Mouse (Mus musculus) erythroblast, embryonic 14.5 days (primary cell): ENCODE results near the gene Cgref1. TPM values are rescaled to one million over a fixed set of nuclear protein-coding genes. Genes with fewer than 3 reads are reported as not detected.
A peak's percentile ranks its signal among the peaks of the same experiment; 100 is the strongest.

Source experiments
- H3K27me3 ChIP-seq: 2 replicates; pipeline ENCODE4 v1.6.1; 2012; ENCODE audit warnings: inconsistent platforms; ENCODE audit not compliant: control insufficient read depth
- H3K36me3 ChIP-seq: 2 replicates; pipeline ENCODE4 v1.6.1; 2012; ENCODE audit warnings: mild to moderate bottlenecking, inconsistent platforms; ENCODE audit not compliant: control insufficient read depth
- H3K4me1 ChIP-seq: 2 replicates; pipeline ENCODE4 v1.6.1; 2012; ENCODE audit warnings: inconsistent platforms; ENCODE audit not compliant: control insufficient read depth
- H3K4me3 ChIP-seq: replicated peaks from 2 replicates; pipeline ENCODE3; 2012; ENCODE audit warnings: moderate library complexity, mild to moderate bottlenecking, inconsistent platforms
- H3K9me3 ChIP-seq: 2 replicates; pipeline ENCODE4 v1.6.1; 2012; ENCODE audit warnings: low read length, inconsistent platforms, mixed read lengths; ENCODE audit not compliant: control insufficient read depth
- GATA1 ChIP-seq: IDR thresholded peaks from 2 replicates; pipeline ENCODE4 v1.6.1; 2012; ENCODE audit warnings: low read length, inconsistent platforms, mixed read lengths
- TAL1 ChIP-seq: IDR thresholded peaks from 3 replicates; pipeline ENCODE4 v1.6.1; 2012; ENCODE audit warnings: low read length, inconsistent platforms, mixed read lengths
- polyA plus RNA-seq: library from polyadenylated mRNA; stranded (reverse); fragments of >175 nt; gene quantifications from 2 replicates; pipeline ENCODE4 v1.2.3, GENCODE M21; 2012

Gene Cgref1
- polyA plus RNA-seq, 1 experiment = not detected

DNA sequence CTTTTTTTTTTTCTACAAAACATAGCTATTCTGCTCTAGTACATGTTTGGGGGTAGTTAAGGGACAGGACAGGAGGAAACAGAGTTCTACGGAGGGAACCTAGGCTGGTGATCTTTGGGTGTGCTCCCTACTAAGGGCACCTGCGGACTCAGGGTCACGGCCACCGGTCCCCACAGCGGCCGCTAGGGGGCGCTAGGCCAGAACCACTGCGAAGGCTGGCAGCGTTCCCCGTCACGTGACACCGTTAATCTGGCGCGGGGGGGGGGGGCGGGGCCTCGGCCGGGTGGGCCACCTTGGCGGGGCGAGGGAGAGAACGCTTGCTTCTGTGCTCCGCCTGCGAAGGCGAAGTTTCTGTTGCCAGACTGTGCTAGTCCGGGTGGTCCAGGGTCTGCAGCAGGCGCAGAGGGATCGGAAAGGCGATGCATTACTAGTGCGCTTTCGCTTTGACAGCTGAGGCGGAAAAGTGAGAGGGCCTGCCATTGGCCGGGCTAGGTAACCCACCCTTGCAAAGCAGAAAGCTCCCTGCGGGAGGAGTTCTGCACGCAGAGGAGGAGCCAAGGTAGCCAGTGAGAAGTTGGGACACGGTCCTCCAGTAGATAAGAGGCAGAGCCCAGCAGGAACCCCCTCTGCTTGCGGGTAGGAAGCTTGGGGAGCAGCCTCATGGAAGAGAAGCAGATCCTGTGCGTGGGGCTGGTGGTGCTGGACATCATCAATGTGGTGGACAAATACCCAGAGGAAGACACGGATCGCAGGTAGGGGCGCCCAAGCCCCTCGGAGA lies 23.9 kb downstream of the Cgref1 start, which contains the start of gene Khk:
Gene Khk, plus strand, starts transcription at position 176 of the 778 bp plus-strand sequence.
- H3K4me1 ChIP-seq = peaks cover 44% of the 10 kb centered on the region
- peak within 1 kb of the TSS; percentile 67 for H3K4me3 ChIP-seq
- peaks cover 36% of the 10 kb centered on the region for H3K36me3 ChIP-seq
- no peaks in the 10 kb centered on the region for H3K9me3 ChIP-seq
- no peak for TF ChIP-seq TAL1
- TF ChIP-seq GATA1 = peak; percentile 35; the same call in 1 of the 2 replicates
- H3K27me3 ChIP-seq = no peaks in the 10 kb centered on the region

GRCm38 (mm10) chr5:30920621-30921020 lies 24.8 kb downstream of the Cgref1 start:
- Histone ChIP-seq H3K9me3 (no peaks in the 10 kb centered on the region), H3K4me1 (peaks cover 52% of the 10 kb centered on the region), H3K36me3 (peaks cover 36% of the 10 kb centered on the region), H3K4me3 (peak overlapping the region; percentile 67), H3K27me3 (no peaks in the 10 kb centered on the region)
- TF ChIP-seq GATA1 (no peak), TAL1 (no peak)

DNA sequence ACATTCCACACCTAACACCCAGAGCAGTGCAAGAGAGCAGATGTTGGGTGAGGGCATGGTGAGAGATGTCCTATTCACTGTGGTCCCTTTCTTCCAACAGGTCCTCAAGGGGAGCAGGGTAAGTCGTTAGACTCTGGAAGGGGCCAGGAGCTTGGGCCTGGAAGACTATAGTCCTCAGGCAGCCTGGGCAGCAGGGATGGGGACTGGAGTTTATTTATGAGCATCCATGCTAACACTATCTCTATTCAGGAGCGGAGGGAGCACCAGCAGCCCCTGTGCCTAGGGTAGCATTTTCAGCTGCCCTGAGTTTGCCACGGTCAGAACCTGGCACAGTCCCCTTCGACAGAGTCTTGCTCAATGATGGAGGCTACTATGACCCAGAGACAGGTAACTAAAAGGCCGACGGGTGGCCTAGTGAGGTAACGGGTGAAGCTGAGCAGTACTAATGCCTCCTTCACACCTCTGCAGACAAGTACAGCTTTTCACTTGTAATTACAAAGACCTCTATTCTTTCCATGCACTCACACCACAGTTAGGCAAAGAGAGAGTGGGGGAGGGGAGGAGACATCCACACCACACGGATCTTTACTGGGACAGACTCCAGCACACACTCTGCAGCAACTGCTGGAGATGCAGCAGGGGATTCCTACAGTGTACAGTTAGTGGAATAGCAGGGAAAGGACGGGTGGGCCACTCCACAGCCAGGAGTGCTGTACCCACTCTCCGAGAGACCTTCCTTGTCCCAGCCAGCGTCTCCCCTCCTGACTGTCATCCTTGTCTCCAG lies 25.4 kb downstream of the Cgref1 start:
- TF ChIP-seq GATA1 (no peak), TAL1 (no peak)
- Histone ChIP-seq H3K27me3 (no peaks in the 10 kb centered on the region), H3K4me3 (no peak overlapping the region), H3K9me3 (no peaks in the 10 kb centered on the region), H3K4me1 (peaks cover 58% of the 10 kb centered on the region), H3K36me3 (peaks cover 32% of the 10 kb centered on the region)

DNA sequence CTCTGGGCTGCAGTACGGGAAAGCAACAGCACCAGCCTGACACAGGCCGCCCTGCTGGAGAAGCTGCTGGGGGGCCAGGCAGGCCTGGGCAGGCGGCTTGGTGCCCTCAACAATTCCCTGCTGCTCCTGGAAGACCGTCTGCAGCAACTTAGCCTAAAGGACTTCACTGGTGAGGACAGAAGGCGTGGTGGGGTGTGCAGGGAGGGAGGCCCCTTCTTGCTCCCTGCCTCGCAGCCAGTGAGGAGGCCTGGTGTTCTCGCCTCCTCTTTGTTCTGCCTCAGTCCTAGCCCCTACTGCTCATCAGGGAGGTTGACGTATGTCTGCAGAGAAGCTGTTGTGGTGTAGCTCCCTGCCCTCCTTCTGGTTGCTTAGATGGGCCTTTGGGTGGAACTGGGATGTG lies 26.7 kb downstream of the Cgref1 start:
- no peaks in the 10 kb centered on the region for H3K27me3 ChIP-seq
- peaks cover 27% of the 10 kb centered on the region for H3K36me3 ChIP-seq
- no peak for TF ChIP-seq GATA1
- TF ChIP-seq TAL1 = no peak
- H3K4me3 ChIP-seq = no peak overlapping the region
- H3K4me1 ChIP-seq = peaks cover 70% of the 10 kb centered on the region
- no peaks in the 10 kb centered on the region for H3K9me3 ChIP-seq

DNA sequence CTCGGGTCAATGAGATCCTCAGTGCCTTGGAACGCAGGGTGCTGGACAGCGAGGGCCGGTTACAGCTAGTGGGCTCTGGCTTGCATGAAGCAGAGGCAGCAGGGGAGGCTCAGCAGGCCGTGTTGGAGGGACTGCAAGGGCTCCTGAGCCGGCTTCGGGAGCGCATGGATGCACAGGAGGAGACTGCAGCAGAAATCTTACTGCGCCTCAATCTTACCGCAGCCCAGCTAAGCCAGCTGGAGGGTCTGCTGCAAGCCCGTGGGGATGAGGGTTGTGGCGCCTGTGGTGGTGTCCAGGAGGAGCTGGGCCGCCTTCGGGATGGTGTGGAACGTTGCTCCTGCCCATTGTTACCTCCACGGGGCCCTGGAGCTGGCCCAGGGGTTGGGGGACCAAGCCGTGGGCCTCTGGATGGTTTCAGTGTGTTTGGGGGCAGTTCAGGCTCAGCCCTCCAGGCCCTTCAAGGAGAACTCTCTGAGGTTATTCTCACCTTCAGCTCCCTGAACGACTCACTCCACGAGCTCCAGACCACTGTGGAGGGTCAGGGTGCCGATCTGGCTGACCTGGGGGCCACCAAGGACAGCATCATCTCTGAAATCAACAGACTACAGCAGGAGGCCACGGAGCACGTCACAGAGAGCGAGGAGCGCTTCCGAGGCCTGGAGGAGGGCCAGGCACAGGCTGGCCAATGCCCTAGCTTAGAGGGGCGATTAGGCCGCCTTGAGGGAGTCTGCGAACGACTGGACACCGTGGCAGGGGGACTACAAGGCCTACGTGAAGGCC lies 27.3 kb downstream of the Cgref1 start:
- peaks cover 75% of the 10 kb centered on the region for H3K4me1 ChIP-seq
- no peaks in the 10 kb centered on the region for H3K9me3 ChIP-seq
- H3K27me3 ChIP-seq = no peaks in the 10 kb centered on the region
- H3K4me3 ChIP-seq = no peak overlapping the region
- no peak for TF ChIP-seq TAL1
- no peak for TF ChIP-seq GATA1
- H3K36me3 ChIP-seq = peaks cover 27% of the 10 kb centered on the region

GRCm38 (mm10) chr5:30917348-30917747 lies 28.0 kb downstream of the Cgref1 start:
- Histone ChIP-seq H3K4me1 (peaks cover 75% of the 10 kb centered on the region), H3K4me3 (no peak overlapping the region), H3K27me3 (no peaks in the 10 kb centered on the region), H3K36me3 (peaks cover 27% of the 10 kb centered on the region), H3K9me3 (no peaks in the 10 kb centered on the region)
- no peak for TF ChIP-seq TAL1
- no peak for TF ChIP-seq GATA1

GRCm38 (mm10) chr5:30916841-30917240 lies 28.6 kb downstream of the Cgref1 start:
- peaks cover 74% of the 10 kb centered on the region for H3K4me1 ChIP-seq
- H3K4me3 ChIP-seq = no peak overlapping the region
- TF ChIP-seq TAL1 (no peak), GATA1 (no peak)
- no peaks in the 10 kb centered on the region for H3K9me3 ChIP-seq
- peaks cover 27% of the 10 kb centered on the region for H3K36me3 ChIP-seq
- H3K27me3 ChIP-seq = no peaks in the 10 kb centered on the region

GRCm38 (mm10) chr5:30915974-30916433 lies 29.4 kb downstream of the Cgref1 start:
- H3K27me3 ChIP-seq = no peaks in the 10 kb centered on the region
- H3K9me3 ChIP-seq = no peaks in the 10 kb centered on the region
- TF ChIP-seq GATA1 = no peak
- TF ChIP-seq TAL1 = no peak
- H3K4me1 ChIP-seq = peaks cover 67% of the 10 kb centered on the region
- peaks cover 27% of the 10 kb centered on the region for H3K36me3 ChIP-seq
- no peak overlapping the region for H3K4me3 ChIP-seq
